Mouse (Mus musculus) retina, postnatal 7 days (tissue): Measurements from ENCODE around the gene Fam219b.

Source experiments
- DNase-seq: peaks from one replicate; pipeline ENCODE4 v3.0.0-alpha.2; 2012; ENCODE audit warnings: low read depth, low spot score

Fam219b gene

GRCm38 (mm10) chr9:57524439-57524838 lies 12.9 kb upstream of the Fam219b start:
- DNase-seq = no peak

GRCm38 (mm10) chr9:57525516-57525915 lies 11.8 kb upstream of the Fam219b start:
- DNase-seq = no peak

- DNase-seq = no peak
Observed at GRCm38 (mm10) chr9:57526435-57526834, 10.9 kb upstream of the Fam219b start.

- no peak for DNase-seq
Observed at GRCm38 (mm10) chr9:57531946-57532345, 5.4 kb upstream of the Fam219b start.

- no peak for DNase-seq
Observed at GRCm38 (mm10) chr9:57536362-57536761, 966 bp upstream of the Fam219b start.

- DNase-seq = no peak
Observed at GRCm38 (mm10) chr9:57537728-57538181, 427 bp downstream of the Fam219b start.

GRCm38 (mm10) chr9:57539550-57539949 lies 2.2 kb downstream of the Fam219b start:
- DNase-seq = no peak

- DNase-seq = no peak
Observed at GRCm38 (mm10) chr9:57541312-57541711, 4.0 kb downstream of the Fam219b start.

GRCm38 (mm10) chr9:57543951-57544350 lies 6.6 kb downstream of the Fam219b start:
- no peak for DNase-seq

GRCm38 (mm10) chr9:57547287-57547686 lies 10.0 kb downstream of the Fam219b start:
- DNase-seq = no peak

GRCm38 (mm10) chr9:57547869-57548268 lies 10.5 kb downstream of the Fam219b start:
- DNase-seq = no peak

GRCm38 (mm10) chr9:57549186-57549585 lies 11.9 kb downstream of the Fam219b start:
- no peak for DNase-seq

- no peak for DNase-seq
Observed at GRCm38 (mm10) chr9:57550126-57550862, 13.0 kb downstream of the Fam219b start.

GRCm38 (mm10) chr9:57552139-57552887 lies 15.0 kb downstream of the Fam219b start, which contains the start of gene Mpi:
Gene Mpi (minus strand): TSS chr9:57552763.
- peak; percentile 46 for DNase-seq

GRCm38 (mm10) chr9:57553119-57553518 lies 15.8 kb downstream of the Fam219b start:
- no peak for DNase-seq

GRCm38 (mm10) chr9:57554753-57555152 lies 17.4 kb downstream of the Fam219b start:
- DNase-seq = no peak

GRCm38 (mm10) chr9:57557215-57557614 lies 19.9 kb downstream of the Fam219b start:
- DNase-seq = no peak

GRCm38 (mm10) chr9:57558625-57559024 lies 21.3 kb downstream of the Fam219b start:
- DNase-seq = no peak

- no peak for DNase-seq
Observed at GRCm38 (mm10) chr9:57559568-57559967, 22.2 kb downstream of the Fam219b start.

- no peak for DNase-seq
Observed at GRCm38 (mm10) chr9:57560263-57560662, 22.9 kb downstream of the Fam219b start.

- DNase-seq = peak; percentile 84
Observed at GRCm38 (mm10) chr9:57560861-57561710, 23.8 kb downstream of the Fam219b start, which contains the start of gene Scamp2. Gene Scamp2 (plus strand): TSS chr9:57560943.

GRCm38 (mm10) chr9:57561711-57562099 lies 24.4 kb downstream of the Fam219b start:
- DNase-seq = no peak
